Mouse (Mus musculus) forebrain, embryonic 11.5 days (tissue): ENCODE measurements around the gene Aplp1. TPM values are rescaled to one million over a fixed set of nuclear protein-coding genes. Genes with fewer than 3 reads are reported as not detected.
"Not testable (repeated sequence)": the region's sequence is repeated elsewhere in the genome, so short reads cannot be mapped to it uniquely, and the experiment has no call there.

Experiments used
- ATAC-seq: fragments of 200-750 bp; cut with Nextera tagmentation; replicated peaks from 2 replicates; pipeline ENCODE4 v1.8.0; 2017; ENCODE audit warnings: moderate TSS enrichment; ENCODE audit not compliant: low FRiP score
- DNase-seq: peaks from one replicate; pipeline ENCODE4 v3.0.0-alpha.2; 2017; ENCODE audit warnings: low spot score
- H3K27ac ChIP-seq: fragments of 300-500 bp; sonication (generic); 2 replicates; pipeline ENCODE4 v1.5.1; 2014; ENCODE audit warnings: low read depth, low read length
- H3K27me3 ChIP-seq: fragments of 300-500 bp; sonication (generic); 2 replicates; pipeline ENCODE4 v1.6.1; 2014; ENCODE audit warnings: mild to moderate bottlenecking, low read length, mixed read lengths; ENCODE audit not compliant: control insufficient read depth, insufficient read depth
- H3K36me3 ChIP-seq: fragments of 300-500 bp; sonication (generic); 2 replicates; pipeline ENCODE4 v1.6.1; 2014; ENCODE audit warnings: mild to moderate bottlenecking, low read length, moderate library complexity, mixed read lengths; ENCODE audit not compliant: control insufficient read depth, insufficient read depth
- H3K4me1 ChIP-seq: fragments of 300-500 bp; sonication (generic); replicated peaks from 2 replicates; pipeline ENCODE4 v1.6.1; 2014; ENCODE audit warnings: low read length, mixed read lengths; ENCODE audit not compliant: control insufficient read depth, insufficient read depth
- H3K4me2 ChIP-seq: fragments of 300-500 bp; sonication (generic); 2 replicates; pipeline ENCODE4 v1.6.1; 2014; ENCODE audit warnings: low read depth, mild to moderate bottlenecking, low read length, moderate library complexity, mixed read lengths; ENCODE audit not compliant: severe bottlenecking
- H3K4me3 ChIP-seq: fragments of 300-500 bp; sonication (generic); 2 replicates; pipeline ENCODE4 v1.5.1; 2014; ENCODE audit warnings: low read depth, low read length
- H3K9ac ChIP-seq: fragments of 300-500 bp; sonication (generic); 2 replicates; pipeline ENCODE4 v1.6.1; 2014; ENCODE audit warnings: low read length
- H3K9me3 ChIP-seq: fragments of 300-500 bp; sonication (generic); 2 replicates; pipeline ENCODE4 v1.6.1; 2016; ENCODE audit warnings: low read length, mixed read lengths; ENCODE audit not compliant: control insufficient read depth
- WGBS: fragments of 180-500 bp; shearing (Covaris S2); extraction: QIAGEN DNeasy Blood & Tissue Kit; methylation state at CpG from one replicate; pipeline ENCODE4 v1.1.7; 2014; 5-methylcytosine and 5-hydroxymethylcytosine counted together
- polyA plus RNA-seq: library from polyadenylated mRNA; unstranded; fragments of >200 nt; fragmentation: Nextera tagmentation; extraction: Ambion mirVana; gene quantifications from 2 replicates; pipeline ENCODE4 v1.2.1, GENCODE M21; 2014

Aplp1 gene
- 99.2 and 108 TPM in 2 replicates for polyA plus RNA-seq

DNA sequence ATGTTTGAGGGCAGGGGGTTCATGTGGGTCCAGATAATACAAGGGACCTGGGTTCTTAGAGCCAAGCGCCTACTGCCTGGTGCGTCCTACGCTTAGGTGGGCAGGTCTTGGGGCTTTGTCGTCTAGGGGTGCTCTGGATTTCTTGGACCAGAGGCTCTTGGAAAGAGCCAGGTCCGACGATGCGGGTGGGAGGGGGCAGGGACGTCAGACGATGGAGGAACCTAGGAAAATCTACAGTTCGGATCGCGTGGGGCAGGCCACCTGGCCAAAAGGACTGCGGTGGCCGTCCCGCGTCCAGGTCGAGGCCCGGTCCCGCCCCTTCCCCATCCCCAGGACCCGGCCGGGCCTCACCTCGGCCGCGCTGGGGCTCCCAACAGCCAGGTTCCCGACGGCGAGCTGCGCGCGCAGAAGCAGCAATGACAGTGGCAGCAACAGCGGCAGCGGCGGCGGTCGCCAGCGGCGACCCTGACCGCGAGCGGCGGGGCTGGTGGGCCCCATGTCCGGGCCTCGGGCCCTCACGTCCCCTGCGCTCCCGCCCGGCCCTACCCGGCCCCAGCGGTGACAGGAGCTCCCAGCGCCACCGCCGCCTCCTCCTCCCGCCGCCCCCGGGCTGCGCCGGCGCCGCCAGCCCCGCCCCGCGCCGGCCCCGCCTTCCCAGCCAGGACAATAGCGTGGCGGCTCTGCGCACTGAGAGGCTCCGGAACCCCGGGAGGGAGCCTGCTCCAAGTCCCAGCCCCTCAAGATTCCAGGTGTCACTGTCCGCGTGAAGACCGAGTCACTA lies at the start of gene Aplp1:
Gene Aplp1 (minus strand): TSS at position 565 of the 781 bp plus-strand sequence.
- Histone ChIP-seq H3K9me3 (no peaks in the 10 kb centered on the region), H3K4me2 (peak within 1 kb of the TSS; percentile 79), H3K4me1 (peaks cover 5% of the 10 kb centered on the region), H3K36me3 (no peaks in the 10 kb centered on the region), H3K9ac (peak within 1 kb of the TSS; percentile 74), H3K4me3 (peak within 1 kb of the TSS; percentile 75), H3K27me3 (no peaks in the 10 kb centered on the region), H3K27ac (peak within 1 kb of the TSS; percentile 75)
- WGBS = under 1% methylated on average over 69 of the region's 72 CpGs
- peak; percentile 87 for DNase-seq
- ATAC-seq = peak; percentile 82

- no peaks in the 10 kb centered on the region for H3K36me3 ChIP-seq
- H3K4me2 ChIP-seq = no peak within 1 kb of the TSS
- no peaks in the 10 kb centered on the region for H3K4me1 ChIP-seq
- H3K9me3 ChIP-seq = no peaks in the 10 kb centered on the region
- no peaks in the 10 kb centered on the region for H3K27me3 ChIP-seq
- H3K4me3 ChIP-seq = no peak within 1 kb of the TSS
- WGBS = 56% methylated on average over 11 of the region's 11 CpGs
- ATAC-seq (no peak), DNase-seq (no peak)
- H3K9ac ChIP-seq = no peak within 1 kb of the TSS
- H3K27ac ChIP-seq = no peak within 1 kb of the TSS
Measured at GRCm38 (mm10) chr7:30493401-30493931, 48.1 kb upstream of the Aplp1 start, which contains the start of gene Prodh2. Prodh2 (plus strand) TSS chr7:30493622.

- Histone ChIP-seq H3K36me3 (no peaks in the 10 kb centered on the region), H3K4me3 (no peak overlapping the region), H3K9ac (no peak overlapping the region), H3K27me3 (no peaks in the 10 kb centered on the region), H3K27ac (no peak overlapping the region), H3K9me3 (no peaks in the 10 kb centered on the region), H3K4me1 (no peaks in the 10 kb centered on the region), H3K4me2 (no peak overlapping the region)
- WGBS = 16% methylated on average over 4 of the region's 4 CpGs
- DNase-seq (peak; percentile 85), ATAC-seq (no peak)
Measured at GRCm38 (mm10) chr7:30492765-30493164, 47.4 kb upstream of the Aplp1 start.

- H3K4me1 ChIP-seq = no peaks in the 10 kb centered on the region
- no peaks in the 10 kb centered on the region for H3K36me3 ChIP-seq
- no peak for DNase-seq
- H3K9ac ChIP-seq = no peak overlapping the region
- no peak for ATAC-seq
- H3K27ac ChIP-seq = no peak overlapping the region
- H3K4me2 ChIP-seq = no peak overlapping the region
- no peaks in the 10 kb centered on the region for H3K27me3 ChIP-seq
- H3K9me3 ChIP-seq = no peaks in the 10 kb centered on the region
- 18% methylated on average over 6 of the region's 6 CpGs for WGBS
- no peak overlapping the region for H3K4me3 ChIP-seq
Measured at GRCm38 (mm10) chr7:30490957-30491307, 45.6 kb upstream of the Aplp1 start.

- ATAC-seq (no peak), DNase-seq (peak; percentile 68)
- Histone ChIP-seq H3K4me1 (no peaks in the 10 kb centered on the region), H3K4me3 (no peak overlapping the region), H3K36me3 (no peaks in the 10 kb centered on the region), H3K27me3 (no peaks in the 10 kb centered on the region), H3K9me3 (no peaks in the 10 kb centered on the region), H3K4me2 (no peak overlapping the region), H3K9ac (no peak overlapping the region), H3K27ac (no peak overlapping the region)
- 34% methylated on average over 16 of the region's 16 CpGs for WGBS
Measured at GRCm38 (mm10) chr7:30490251-30490956, 45.1 kb upstream of the Aplp1 start.

GRCm38 (mm10) chr7:30484250-30484649 lies 38.9 kb upstream of the Aplp1 start:
- no peak overlapping the region for H3K27ac ChIP-seq
- H3K36me3 ChIP-seq = no peaks in the 10 kb centered on the region
- DNase-seq (peak; percentile 79), ATAC-seq (no peak)
- WGBS = 17% methylated on average over 8 of the region's 8 CpGs
- H3K4me1 ChIP-seq = no peaks in the 10 kb centered on the region
- H3K4me3 ChIP-seq = no peak overlapping the region
- no peak overlapping the region for H3K9ac ChIP-seq
- H3K27me3 ChIP-seq = no peaks in the 10 kb centered on the region
- no peak overlapping the region for H3K4me2 ChIP-seq
- no peaks in the 10 kb centered on the region for H3K9me3 ChIP-seq

DNA sequence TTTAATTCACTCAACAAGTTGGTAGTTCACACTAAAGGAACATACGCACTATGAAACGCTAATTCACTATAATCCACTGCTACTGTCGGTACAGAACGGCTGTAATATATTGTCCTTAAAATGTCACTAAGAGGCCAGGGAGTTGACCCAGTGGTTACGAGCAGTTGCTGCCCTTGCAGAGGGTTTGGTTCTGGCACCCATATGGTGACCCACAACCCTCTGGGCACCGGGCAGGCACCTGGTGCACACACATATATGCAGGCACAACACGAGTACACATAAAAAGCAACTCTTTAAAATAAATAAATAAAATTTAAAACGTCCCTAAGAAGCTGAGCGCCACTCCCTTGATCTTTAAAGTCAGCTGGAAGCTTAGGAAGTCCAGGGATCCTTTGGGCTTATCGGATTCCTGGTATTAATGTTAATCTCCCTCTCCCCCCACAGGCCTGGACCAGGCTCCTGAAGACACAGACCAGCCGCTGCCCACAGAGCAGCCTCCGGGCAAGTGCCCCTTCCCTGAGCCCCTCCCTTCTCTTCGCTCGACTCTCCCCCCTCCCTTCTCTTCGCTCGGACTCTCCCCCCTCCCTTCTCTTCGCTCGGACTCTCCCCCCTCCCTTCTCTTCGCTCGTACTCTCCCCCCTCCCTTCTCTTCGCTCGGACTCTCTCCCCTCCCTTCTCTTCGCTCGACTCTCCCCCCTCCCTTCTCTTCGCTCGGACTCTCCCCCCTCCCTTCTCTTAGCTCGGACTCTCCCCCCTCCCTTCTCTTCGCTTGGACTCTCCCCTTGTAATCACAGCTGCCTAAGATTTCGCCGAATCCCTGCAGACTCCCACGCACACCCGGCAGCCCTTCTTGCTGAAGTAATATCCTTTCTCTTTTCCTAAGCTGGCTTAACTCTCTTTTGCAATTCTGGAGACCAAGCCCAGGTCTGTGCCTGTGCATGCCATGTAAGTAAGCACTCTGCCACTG lies 32.4 kb upstream of the Aplp1 start:
- H3K4me2 ChIP-seq = peak overlapping the region; percentile 24; the same call in 1 of the 2 replicates
- DNase-seq (no peak), ATAC-seq (0 out of 2 replicates have a peak, but pooled peaks have one; percentile 58)
- 11% methylated on average over 31 of the region's 32 CpGs for WGBS
- H3K4me1 ChIP-seq = peaks cover 3% of the 10 kb centered on the region; the same call in 1 of the 2 replicates
- no peaks in the 10 kb centered on the region for H3K27me3 ChIP-seq
- no peak overlapping the region for H3K27ac ChIP-seq
- no peaks in the 10 kb centered on the region for H3K36me3 ChIP-seq
- no peaks in the 10 kb centered on the region for H3K9me3 ChIP-seq
- peak overlapping the region; percentile 2; the same call in 1 of the 2 replicates for H3K9ac ChIP-seq
- peak overlapping the region; percentile 24 for H3K4me3 ChIP-seq

GRCm38 (mm10) chr7:30476136-30476535 lies 30.8 kb upstream of the Aplp1 start:
- not testable (repeated sequence) for DNase-seq, H3K36me3 ChIP-seq, H3K9me3 ChIP-seq, ATAC-seq, H3K9ac ChIP-seq, H3K27me3 ChIP-seq, H3K4me1 ChIP-seq, H3K4me3 ChIP-seq, H3K4me2 ChIP-seq, H3K27ac ChIP-seq
- 89% methylated on average over 7 of the region's 7 CpGs for WGBS
